Mouse (Mus musculus) embryonic facial prominence, embryonic 12.5 days (tissue): ENCODE results near the gene Galnt17. TPM values are rescaled to one million over a fixed set of nuclear protein-coding genes. Genes with fewer than 3 reads are reported as not detected.

Experiments used
- ATAC-seq: fragments of 200-750 bp; cut with Nextera tagmentation; 2 replicates; pipeline ENCODE4 v1.8.0; 2017; ENCODE audit not compliant: insufficient number of reproducible peaks, insufficient read depth, low FRiP score, low TSS enrichment
- H3K27ac ChIP-seq: fragments of 300-500 bp; sonication (generic); 2 replicates; pipeline ENCODE4 v1.5.1; 2016; ENCODE audit warnings: mild to moderate bottlenecking
- H3K27me3 ChIP-seq: fragments of 300-500 bp; sonication (generic); 2 replicates; pipeline ENCODE4 v1.6.1; 2016; ENCODE audit warnings: mild to moderate bottlenecking, moderate library complexity
- H3K36me3 ChIP-seq: fragments of 300-500 bp; sonication (generic); 2 replicates; pipeline ENCODE4 v1.6.1; 2016; ENCODE audit warnings: mild to moderate bottlenecking
- H3K4me1 ChIP-seq: fragments of 300-500 bp; sonication (generic); 2 replicates; pipeline ENCODE4 v1.6.1; 2016
- H3K4me2 ChIP-seq: fragments of 300-500 bp; sonication (generic); replicated peaks from 2 replicates; pipeline ENCODE4 v1.6.1; 2016; ENCODE audit warnings: mild to moderate bottlenecking, moderate library complexity
- H3K4me3 ChIP-seq: fragments of 300-500 bp; sonication (generic); 2 replicates; pipeline ENCODE4 v1.5.1; 2016; ENCODE audit warnings: mild to moderate bottlenecking
- H3K9ac ChIP-seq: fragments of 300-500 bp; sonication (generic); 2 replicates; pipeline ENCODE4 v1.6.1; 2016; ENCODE audit warnings: mild to moderate bottlenecking, moderate library complexity
- H3K9me3 ChIP-seq: fragments of 300-500 bp; sonication (generic); 2 replicates; pipeline ENCODE4 v1.6.1; 2016; ENCODE audit warnings: mild to moderate bottlenecking, moderate library complexity
- WGBS: fragments of 180-500 bp; shearing (Covaris S2); methylation state at CpG from one replicate; pipeline ENCODE4 v1.1.7; 2016; 5-methylcytosine and 5-hydroxymethylcytosine counted together
- polyA plus RNA-seq: library from polyadenylated mRNA; unstranded; fragments of >200 nt; fragmentation: Nextera tagmentation; extraction: Ambion mirVana; gene quantifications from 2 replicates; pipeline ENCODE4 v1.2.1, GENCODE M21; 2016

Gene Galnt17
- polyA plus RNA-seq, 1 experiment from 2014 or later: 3.4 TPM

- no peak overlapping the region for H3K27ac ChIP-seq
Observed at GRCm38 (mm10) chr5:131239813-131240212, 68.5 kb downstream of the Galnt17 start.

GRCm38 (mm10) chr5:131236906-131237305 lies 71.4 kb downstream of the Galnt17 start:
- no peaks in the 10 kb centered on the region for H3K27me3 ChIP-seq
- no peaks in the 10 kb centered on the region for H3K4me1 ChIP-seq
- no peaks in the 10 kb centered on the region for H3K36me3 ChIP-seq
- no peak overlapping the region for H3K4me3 ChIP-seq
- no peak overlapping the region for H3K4me2 ChIP-seq
- no peak overlapping the region for H3K27ac ChIP-seq
- no peak overlapping the region for H3K9ac ChIP-seq
- no peak for ATAC-seq
- no peaks in the 10 kb centered on the region for H3K9me3 ChIP-seq
- 84% methylated on average over 8 of the region's 8 CpGs for WGBS

More at GRCm38 (mm10) chr5:131239813-131240212, 68.5 kb downstream of the Galnt17 start:
- Histone ChIP-seq H3K9me3 (no peaks in the 10 kb centered on the region), H3K4me2 (no peak overlapping the region), H3K4me3 (no peak overlapping the region), H3K4me1 (no peaks in the 10 kb centered on the region), H3K9ac (no peak overlapping the region), H3K27me3 (no peaks in the 10 kb centered on the region), H3K36me3 (no peaks in the 10 kb centered on the region)
- WGBS: 90% methylated on average over 3 of the region's 3 CpGs
- no peak for ATAC-seq

GRCm38 (mm10) chr5:131233828-131234227 lies 74.5 kb downstream of the Galnt17 start:
- Histone ChIP-seq H3K36me3 (no peaks in the 10 kb centered on the region), H3K9ac (no peak overlapping the region), H3K4me3 (no peak overlapping the region), H3K27ac (no peak overlapping the region), H3K9me3 (no peaks in the 10 kb centered on the region), H3K4me1 (0 out of 2 replicates have a peak, but pooled peaks cover 4% of the 10 kb centered on the region), H3K4me2 (no peak overlapping the region), H3K27me3 (no peaks in the 10 kb centered on the region)
- ATAC-seq: no peak
- 91% methylated on average over 8 of the region's 8 CpGs for WGBS

- whole genome bisulfite sequencing: 68% methylated on average over 11 of the region's 11 CpGs
Observed at GRCm38 (mm10) chr5:131231060-131231459, 77.2 kb downstream of the Galnt17 start.

GRCm38 (mm10) chr5:131229744-131230143 lies 78.6 kb downstream of the Galnt17 start:
- H3K4me2 ChIP-seq: no peak overlapping the region
- no peaks in the 10 kb centered on the region for H3K9me3 ChIP-seq
- H3K9ac ChIP-seq: no peak overlapping the region
- ATAC-seq: no peak
- no peak overlapping the region for H3K4me3 ChIP-seq
- 0 out of 2 replicates have a peak, but pooled peaks cover 4% of the 10 kb centered on the region for H3K4me1 ChIP-seq
- H3K36me3 ChIP-seq: no peaks in the 10 kb centered on the region
- H3K27me3 ChIP-seq: no peaks in the 10 kb centered on the region
- no peak overlapping the region for H3K27ac ChIP-seq
- WGBS: 58% methylated on average over 10 of the region's 10 CpGs

More at GRCm38 (mm10) chr5:131231060-131231459, 77.2 kb downstream of the Galnt17 start:
- H3K4me1 ChIP-seq: 0 out of 2 replicates have a peak, but pooled peaks cover 4% of the 10 kb centered on the region
- H3K9me3 ChIP-seq: no peaks in the 10 kb centered on the region
- H3K27ac ChIP-seq: no peak overlapping the region
- no peaks in the 10 kb centered on the region for H3K27me3 ChIP-seq
- no peaks in the 10 kb centered on the region for H3K36me3 ChIP-seq
- no peak overlapping the region for H3K4me2 ChIP-seq
- H3K4me3 ChIP-seq: no peak overlapping the region
- ATAC-seq: no peak
- H3K9ac ChIP-seq: no peak overlapping the region

GRCm38 (mm10) chr5:131223416-131223815 lies 84.9 kb downstream of the Galnt17 start:
- no peaks in the 10 kb centered on the region for H3K36me3 ChIP-seq
- ATAC-seq: no peak
- H3K27me3 ChIP-seq: no peaks in the 10 kb centered on the region
- H3K4me3 ChIP-seq: no peak overlapping the region
- H3K4me2 ChIP-seq: no peak overlapping the region
- no peaks in the 10 kb centered on the region for H3K9me3 ChIP-seq
- no peak overlapping the region for H3K27ac ChIP-seq
- WGBS: 44% methylated on average over 1 of the region's 1 CpGs
- H3K9ac ChIP-seq: no peak overlapping the region
- H3K4me1 ChIP-seq: no peaks in the 10 kb centered on the region

- no peaks in the 10 kb centered on the region for H3K4me1 ChIP-seq
- H3K9me3 ChIP-seq: no peaks in the 10 kb centered on the region
- ATAC-seq: no peak
- H3K27ac ChIP-seq: no peak overlapping the region
- no peak overlapping the region for H3K4me2 ChIP-seq
- H3K9ac ChIP-seq: no peak overlapping the region
- H3K36me3 ChIP-seq: no peaks in the 10 kb centered on the region
- H3K4me3 ChIP-seq: no peak overlapping the region
- no peaks in the 10 kb centered on the region for H3K27me3 ChIP-seq
- WGBS: 89% methylated on average over 10 of the region's 10 CpGs
Observed at GRCm38 (mm10) chr5:131222498-131223244, 85.6 kb downstream of the Galnt17 start.

- Histone ChIP-seq H3K4me1 (no peaks in the 10 kb centered on the region), H3K36me3 (no peaks in the 10 kb centered on the region), H3K4me3 (no peak overlapping the region), H3K4me2 (no peak overlapping the region), H3K9me3 (no peaks in the 10 kb centered on the region), H3K27me3 (no peaks in the 10 kb centered on the region), H3K9ac (no peak overlapping the region), H3K27ac (no peak overlapping the region)
- WGBS: 84% methylated on average over 3 of the region's 3 CpGs
- ATAC-seq: no peak
Observed at GRCm38 (mm10) chr5:131218221-131218620, 90.1 kb downstream of the Galnt17 start.

- Histone ChIP-seq H3K9me3 (no peaks in the 10 kb centered on the region), H3K36me3 (no peaks in the 10 kb centered on the region), H3K4me1 (no peaks in the 10 kb centered on the region), H3K27ac (no peak overlapping the region), H3K4me2 (no peak overlapping the region), H3K4me3 (no peak overlapping the region), H3K9ac (no peak overlapping the region), H3K27me3 (no peaks in the 10 kb centered on the region)
- 64% methylated on average over 3 of the region's 3 CpGs for WGBS
- ATAC-seq: peak; percentile 28; the same call in 1 of the 2 replicates
Observed at GRCm38 (mm10) chr5:131211618-131212017, 96.7 kb downstream of the Galnt17 start.

- Histone ChIP-seq H3K9ac (no peak overlapping the region), H3K4me1 (no peaks in the 10 kb centered on the region), H3K4me3 (no peak overlapping the region), H3K4me2 (no peak overlapping the region), H3K9me3 (no peaks in the 10 kb centered on the region), H3K36me3 (no peaks in the 10 kb centered on the region), H3K27ac (no peak overlapping the region), H3K27me3 (no peaks in the 10 kb centered on the region)
- WGBS: 63% methylated on average over 2 of the region's 2 CpGs
- no peak for ATAC-seq
Observed at GRCm38 (mm10) chr5:131201146-131201545, 107.2 kb downstream of the Galnt17 start.

- WGBS: 64% methylated on average over 3 of the region's 3 CpGs
- no peak for ATAC-seq
- H3K27me3 ChIP-seq: no peaks in the 10 kb centered on the region
- H3K4me2 ChIP-seq: no peak overlapping the region
- no peaks in the 10 kb centered on the region for H3K36me3 ChIP-seq
- no peak overlapping the region for H3K4me3 ChIP-seq
- no peaks in the 10 kb centered on the region for H3K9me3 ChIP-seq
- H3K4me1 ChIP-seq: no peaks in the 10 kb centered on the region
- H3K27ac ChIP-seq: no peak overlapping the region
- H3K9ac ChIP-seq: no peak overlapping the region
Observed at GRCm38 (mm10) chr5:131192311-131192710, 116.0 kb downstream of the Galnt17 start.

GRCm38 (mm10) chr5:131184566-131184965 lies 123.7 kb downstream of the Galnt17 start:
- no peak for ATAC-seq

More at GRCm38 (mm10) chr5:131184566-131184965, 123.7 kb downstream of the Galnt17 start:
- Histone ChIP-seq H3K36me3 (no peaks in the 10 kb centered on the region), H3K4me2 (no peak overlapping the region), H3K9me3 (no peaks in the 10 kb centered on the region), H3K27me3 (no peaks in the 10 kb centered on the region), H3K4me3 (no peak overlapping the region), H3K4me1 (no peaks in the 10 kb centered on the region), H3K27ac (no peak overlapping the region), H3K9ac (no peak overlapping the region)
